Mouse (Mus musculus) layer of hippocampus, adult 18-20 months (tissue): ENCODE measurements at regions not wholly inside any gene's neighbourhood (a gene's known extent, or its start where the extent isn't known, plus 50 kb on each side); places are given as distances from the start of the nearest gene placed in this dataset.
A peak's percentile ranks its signal among the peaks of the same experiment; 100 is the strongest.

ENCODE experiments used
- DNase-seq, 2 experiments: peaks; one replicate each; pipeline ENCODE4 v3.0.0; 2022; ENCODE audit warnings: low spot score in 2 of 2

- DNase-seq = no peak
Observed at GRCm38 (mm10) chr16:24151178-24151725, 162.6 kb upstream of the Bcl6 start.

DNA sequence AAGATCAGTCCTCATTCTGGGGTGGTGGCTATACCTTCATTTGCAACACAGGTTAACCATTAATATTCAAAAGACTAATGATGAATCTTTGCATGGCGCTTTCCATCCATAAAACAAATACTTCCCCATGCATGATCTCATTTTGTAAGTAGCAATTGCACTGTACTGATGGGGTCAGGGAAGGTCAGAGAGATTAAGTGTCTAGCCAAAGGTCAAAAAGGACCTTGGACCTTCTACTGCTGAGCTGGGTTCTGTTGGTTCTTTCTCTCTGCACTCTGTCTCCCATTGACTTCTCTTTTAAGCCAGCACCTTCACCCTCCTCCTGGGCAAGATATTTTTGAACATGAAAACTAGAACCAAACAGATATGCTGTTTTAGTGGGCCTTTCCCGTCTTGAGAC lies 161.9 kb upstream of the Bcl6 start:
- DNase-seq = no peak

- DNase-seq = no peak
Observed at GRCm38 (mm10) chr16:24149441-24149840, 160.8 kb upstream of the Bcl6 start.

- no peak for DNase-seq
Observed at GRCm38 (mm10) chr16:24143894-24144293, 155.2 kb upstream of the Bcl6 start.

GRCm38 (mm10) chr16:24142915-24143541 lies 154.4 kb upstream of the Bcl6 start:
- peak in 1 of 2 experiments; percentile 13 for DNase-seq

DNA sequence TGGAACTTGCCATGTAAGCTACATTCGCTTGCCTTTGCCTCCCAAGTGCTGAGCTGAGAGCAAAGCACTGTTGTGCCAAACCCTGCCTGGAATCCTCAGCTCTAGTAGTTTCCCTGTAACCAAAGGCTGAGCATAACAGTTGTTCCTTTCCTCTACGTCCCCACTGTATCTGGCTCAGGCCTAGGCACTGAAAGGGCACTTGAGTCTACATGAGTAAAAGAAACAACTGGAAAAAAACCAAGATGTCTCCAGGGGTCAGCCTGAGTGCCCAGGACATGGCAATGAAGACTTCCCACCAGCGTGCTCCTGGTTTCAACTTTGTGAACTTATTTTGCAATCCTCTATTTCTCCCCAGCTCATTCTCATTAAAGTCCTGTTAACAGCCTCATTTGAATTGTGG lies 150.5 kb upstream of the Bcl6 start:
- DNase-seq = no peak

GRCm38 (mm10) chr16:24137266-24138033 lies 148.8 kb upstream of the Bcl6 start:
- DNase-seq = no peak

DNA sequence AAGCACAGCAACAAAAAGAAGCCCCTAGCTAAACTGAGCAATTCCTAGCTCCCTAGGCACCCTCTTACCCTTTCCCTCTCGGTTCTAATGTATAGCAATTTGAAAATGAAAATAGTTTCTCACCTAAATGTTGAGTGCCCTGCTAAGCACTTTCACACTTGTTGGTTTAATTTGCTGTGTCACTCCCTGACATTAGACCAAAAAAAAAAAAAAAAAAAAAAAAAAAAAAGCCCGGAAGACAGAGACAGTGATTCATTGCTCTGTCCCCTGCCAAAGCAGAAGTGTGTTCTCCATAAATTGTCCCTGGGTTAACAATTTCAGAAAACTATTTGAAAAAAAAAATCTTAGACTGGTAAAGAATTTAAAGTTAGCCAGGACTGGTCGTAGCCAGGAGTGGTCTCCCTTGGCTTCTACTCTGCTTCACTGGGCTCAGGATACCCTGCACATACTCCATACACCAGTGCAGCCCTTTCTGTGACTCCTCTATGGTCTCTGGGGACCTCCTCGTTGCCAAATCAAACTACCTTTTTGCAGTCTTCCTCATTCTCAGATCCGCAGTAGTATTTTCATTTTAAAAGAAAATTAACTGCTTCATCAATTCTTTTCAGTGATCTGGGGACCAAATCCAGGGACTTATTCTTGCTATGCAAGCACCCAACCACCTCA lies 148.0 kb upstream of the Bcl6 start:
- no peak for DNase-seq

DNA sequence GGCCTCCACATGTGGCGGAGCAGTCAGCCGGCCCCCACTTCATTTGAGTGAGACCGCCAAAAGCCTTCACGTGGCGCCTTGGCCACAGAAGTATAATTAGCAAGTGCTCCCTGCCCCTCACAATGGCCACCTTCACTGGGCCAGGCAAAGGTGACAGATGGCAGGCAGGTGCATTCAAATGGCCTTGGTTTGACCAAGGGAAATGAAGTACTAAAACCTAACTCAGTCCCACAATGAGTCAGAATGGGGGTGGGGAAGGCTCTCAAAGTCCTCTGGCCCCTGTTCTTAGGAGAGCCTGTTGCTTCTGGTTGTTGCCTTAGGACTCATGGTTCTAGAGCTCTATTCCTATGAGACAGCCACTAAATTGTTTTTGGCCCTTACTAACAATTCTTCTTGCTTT lies 147.2 kb upstream of the Bcl6 start:
- DNase-seq = no peak

DNA sequence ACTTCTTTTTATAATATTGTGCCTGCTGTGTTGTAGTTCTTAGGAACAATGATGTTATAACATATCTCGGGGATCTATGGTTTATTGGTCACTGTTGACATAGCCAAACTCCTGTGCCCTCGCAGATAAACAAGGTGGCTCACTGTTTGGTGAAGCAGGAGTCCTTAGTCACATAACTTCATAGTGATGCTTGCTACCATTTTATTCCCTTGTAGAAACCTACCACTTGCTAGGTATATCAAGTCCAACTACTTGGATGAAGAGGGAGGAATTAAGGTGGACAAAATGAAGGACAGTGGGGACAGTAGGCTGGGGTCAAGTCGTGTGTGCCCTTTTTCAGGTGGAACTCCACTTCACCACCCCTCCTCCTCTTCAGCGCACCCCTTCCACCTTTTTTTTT lies 146.7 kb upstream of the Bcl6 start:
- no peak for DNase-seq

GRCm38 (mm10) chr16:24134486-24135050 lies 145.9 kb upstream of the Bcl6 start:
- no peak for DNase-seq

- DNase-seq = no peak
Observed at GRCm38 (mm10) chr16:24130646-24131045, 142.0 kb upstream of the Bcl6 start.

DNA sequence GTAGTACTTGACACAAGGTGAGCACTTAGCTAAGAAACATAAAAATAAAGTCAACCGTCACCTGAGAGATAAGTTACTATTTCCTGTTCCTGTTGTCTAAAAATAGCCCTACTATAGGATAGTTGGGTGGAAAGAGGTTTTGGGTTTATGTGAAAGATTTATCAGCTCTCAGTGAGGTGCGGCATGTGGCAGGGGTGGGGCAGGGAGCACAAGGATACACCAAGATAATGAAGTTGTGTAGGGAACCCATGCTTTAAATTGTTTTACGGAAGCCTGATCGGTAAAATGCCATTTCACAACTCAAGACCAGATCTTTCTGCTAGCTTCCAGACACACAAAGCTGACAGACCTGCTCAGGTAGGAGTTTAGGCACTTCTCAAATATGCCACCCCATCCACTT lies 141.0 kb upstream of the Bcl6 start:
- no peak for DNase-seq

DNA sequence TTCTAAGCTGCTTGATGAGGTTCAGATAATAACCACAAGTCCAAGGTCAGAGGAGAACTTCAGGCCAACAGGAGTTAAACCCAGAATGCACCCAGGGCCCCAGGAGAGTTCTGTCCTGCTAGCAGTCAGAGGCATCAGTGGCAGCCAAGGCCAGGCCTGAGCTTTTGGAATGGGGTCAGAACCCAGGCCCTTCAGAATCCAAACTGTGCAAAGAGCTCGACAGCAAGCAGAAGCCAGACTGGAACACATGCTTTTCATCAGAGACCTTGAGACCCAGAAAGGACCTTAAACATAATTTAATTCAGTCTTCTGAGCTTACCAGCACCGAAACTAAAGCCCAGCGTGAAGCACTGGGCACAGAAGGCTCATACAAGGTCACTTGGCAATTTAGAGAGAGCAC lies 139.9 kb upstream of the Bcl6 start:
- no peak for DNase-seq

DNA sequence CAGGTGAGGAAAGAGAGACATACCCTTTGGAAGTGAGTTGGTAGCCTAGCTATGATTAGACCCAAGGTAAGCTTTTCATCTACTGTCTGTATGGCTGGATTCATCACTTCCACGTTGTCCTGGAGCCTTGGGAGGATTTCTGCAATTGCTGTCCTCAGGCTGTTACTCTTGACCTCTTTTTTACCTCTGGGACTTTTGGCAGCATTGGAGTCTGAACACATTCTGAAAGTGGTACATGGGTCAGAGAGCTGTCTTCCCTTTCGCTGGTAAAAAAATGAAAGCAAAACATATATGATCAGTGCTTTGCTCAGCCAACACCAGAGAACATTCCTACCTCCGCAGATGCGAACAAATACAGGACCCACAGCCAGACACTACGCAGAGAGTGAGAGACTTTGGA lies 136.1 kb upstream of the Bcl6 start:
- DNase-seq = no peak

GRCm38 (mm10) chr16:24124083-24124482 lies 135.4 kb upstream of the Bcl6 start:
- DNase-seq = no peak

DNA sequence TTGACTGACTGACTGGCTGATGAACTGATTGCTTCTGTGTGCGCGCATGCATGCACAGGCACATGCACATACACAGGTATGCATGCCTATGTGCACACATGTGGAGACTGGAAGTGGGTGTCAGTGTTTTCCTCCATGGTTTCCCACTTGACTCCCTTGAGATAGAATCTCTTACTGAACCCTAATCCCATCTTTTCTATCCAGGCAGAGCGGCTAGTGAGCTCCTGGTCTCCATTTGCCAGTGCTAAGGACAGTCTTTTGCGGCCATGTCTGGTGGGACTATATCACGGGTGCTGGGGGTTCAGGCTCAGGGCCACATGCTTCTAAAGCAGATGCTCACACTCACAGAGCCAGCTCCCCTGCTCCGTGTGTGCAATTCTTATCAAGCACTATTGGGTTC lies 133.0 kb upstream of the Bcl6 start:
- DNase-seq = no peak

DNA sequence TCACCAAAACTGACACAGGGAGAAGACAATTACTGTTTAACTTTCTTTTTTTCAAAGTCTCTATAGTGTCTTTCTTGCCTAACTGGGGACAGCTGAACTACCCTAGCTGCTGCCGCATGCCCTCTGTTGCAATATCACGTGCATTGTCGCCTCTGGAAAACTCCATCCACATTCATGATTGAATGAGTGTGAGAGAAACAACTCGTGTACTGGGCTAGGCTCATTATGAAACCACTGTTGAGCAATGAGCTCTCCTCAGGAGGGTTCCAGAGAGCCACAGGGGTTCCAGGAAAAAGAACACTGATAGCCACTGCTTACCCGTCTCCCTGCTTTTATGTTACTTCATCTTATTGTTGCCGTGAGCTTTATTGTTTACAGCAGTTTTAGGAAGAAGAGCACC lies 132.2 kb upstream of the Bcl6 start:
- no peak for DNase-seq

DNA sequence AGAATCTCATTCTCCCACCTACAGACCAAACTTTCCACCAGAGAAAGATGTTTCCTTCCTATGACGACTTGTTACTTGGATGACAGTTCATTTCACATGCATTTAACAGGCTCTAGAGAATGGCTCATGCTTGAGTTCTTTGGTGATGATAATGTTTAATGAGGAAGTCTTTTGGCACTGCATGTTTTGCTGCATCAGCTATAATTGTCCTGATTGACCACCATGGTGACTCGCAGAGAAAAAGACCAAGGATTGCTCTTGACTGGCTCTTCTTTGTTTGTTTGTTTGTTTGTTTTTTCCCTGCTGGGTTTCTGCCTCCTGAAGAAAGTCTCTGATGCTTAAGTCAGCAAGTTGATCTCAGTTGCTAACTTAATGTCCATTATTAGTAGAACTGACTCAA lies 129.8 kb upstream of the Bcl6 start:
- no peak for DNase-seq

DNA sequence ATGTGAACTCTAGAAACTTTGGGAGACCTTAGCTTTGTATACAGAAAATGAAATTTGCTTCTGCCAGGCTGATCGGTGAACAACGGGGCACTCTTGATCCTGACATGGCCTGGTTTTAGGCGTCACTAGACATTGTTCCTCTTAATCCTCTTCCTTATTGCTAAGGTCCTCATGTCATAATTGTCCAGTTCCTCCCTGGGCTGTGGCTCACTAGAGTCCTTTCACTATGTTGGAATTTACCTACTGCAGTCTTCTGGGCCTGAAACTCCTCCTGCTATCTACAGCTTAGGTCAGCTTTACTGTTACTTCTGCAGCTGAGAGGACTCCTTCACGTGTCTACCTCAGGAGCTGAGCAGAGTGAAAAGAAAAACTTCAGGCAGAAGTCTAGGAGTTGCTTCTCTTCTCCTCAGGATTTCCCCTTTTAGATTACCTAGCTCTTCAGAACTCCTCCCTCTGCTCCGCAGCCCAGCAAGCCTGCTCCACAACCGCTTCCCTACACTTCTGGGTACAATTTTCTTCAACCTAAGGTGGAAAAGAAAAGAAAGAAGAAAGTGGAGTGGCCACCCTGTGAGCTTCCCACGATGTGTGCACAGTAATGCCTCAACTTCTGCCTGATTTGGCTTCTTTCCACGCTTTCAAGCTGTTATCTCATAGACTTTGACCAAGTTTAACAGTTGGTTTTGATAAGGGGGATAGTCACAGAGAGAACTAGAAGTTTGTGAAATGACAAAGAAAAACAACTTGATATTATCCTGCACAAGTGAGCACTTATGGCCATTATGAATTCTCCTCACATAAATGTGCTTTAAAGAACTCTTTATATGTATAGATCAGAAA lies 114.4 kb upstream of the Bcl6 start:
- peak in 1 of 2 experiments; percentile 39 for DNase-seq

GRCm38 (mm10) chr16:24097596-24097995 lies 108.9 kb upstream of the Bcl6 start:
- DNase-seq = peak in 1 of 2 experiments; percentile 17
